Mouse (Mus musculus): ENCODE measurements at regions not wholly inside any gene's neighbourhood (a gene's known extent, or its start where the extent isn't known, plus 50 kb on each side); places are given as distances from the start of the nearest gene placed in this dataset.

GRCm38 (mm10) chr11:57904216-57904615, 71.6 kb upstream of the Hand1 start:
- DNase-seq (ENCODE audit: low spot score in 2 of 2), result no peak

- DNase-seq (ENCODE audit: low spot score in 2 of 2), result no peak
These were observed 66.7 kb upstream of the Hand1 start for GRCm38 (mm10) chr11:57899335-57899734.

GRCm38 (mm10) chr11:57895497-57895896, 62.9 kb upstream of the Hand1 start:
- DNase-seq (ENCODE audit: low spot score in 2 of 2), result no peak

- no peak for DNase-seq (ENCODE audit: low spot score in 2 of 2)
These were observed 50.4 kb upstream of the Hand1 start for GRCm38 (mm10) chr11:57882736-57883635.
